Mouse (Mus musculus) liver, adult (tissue): Measurements from ENCODE around the gene Shc4.

Source experiments
- GATA4 ChIP-seq: IDR thresholded peaks from 2 replicates; pipeline ENCODE4 v1.6.1; 2014; ENCODE audit warnings: mild to moderate bottlenecking, low read length; ENCODE audit not compliant: insufficient replicate concordance

The Shc4 gene

GRCm38 (mm10) chr2:125704907-125705631 lies 18.9 kb downstream of the Shc4 start:
- TF ChIP-seq GATA4: no peak

GRCm38 (mm10) chr2:125702851-125703250 lies 21.1 kb downstream of the Shc4 start:
- TF ChIP-seq GATA4: no peak

GRCm38 (mm10) chr2:125701606-125702005 lies 22.3 kb downstream of the Shc4 start:
- no peak for TF ChIP-seq GATA4

GRCm38 (mm10) chr2:125696219-125696618 lies 27.7 kb downstream of the Shc4 start:
- TF ChIP-seq GATA4: no peak

GRCm38 (mm10) chr2:125694798-125695197 lies 29.1 kb downstream of the Shc4 start:
- no peak for TF ChIP-seq GATA4

- TF ChIP-seq GATA4: no peak
Observed at GRCm38 (mm10) chr2:125692010-125692409, 31.9 kb downstream of the Shc4 start.

- TF ChIP-seq GATA4: no peak
Observed at GRCm38 (mm10) chr2:125685441-125686150, 38.4 kb downstream of the Shc4 start.

GRCm38 (mm10) chr2:125684559-125685440 lies 39.1 kb downstream of the Shc4 start:
- no peak for TF ChIP-seq GATA4

GRCm38 (mm10) chr2:125683895-125684294 lies 40.1 kb downstream of the Shc4 start:
- TF ChIP-seq GATA4: no peak

- peak; percentile 32; the same call in 1 of the 2 replicates for TF ChIP-seq GATA4
Observed at GRCm38 (mm10) chr2:125681811-125682210, 42.1 kb downstream of the Shc4 start.

- no peak for TF ChIP-seq GATA4
Observed at GRCm38 (mm10) chr2:125672957-125673631, 50.9 kb downstream of the Shc4 start, which contains the start of gene Eid1. Eid1 (plus strand) TSS chr2:125673095.

GRCm38 (mm10) chr2:125672568-125672956 lies 51.4 kb downstream of the Shc4 start:
- TF ChIP-seq GATA4: no peak

GRCm38 (mm10) chr2:125670846-125671245 lies 53.1 kb downstream of the Shc4 start:
- no peak for TF ChIP-seq GATA4

GRCm38 (mm10) chr2:125667721-125668120 lies 56.2 kb downstream of the Shc4 start:
- TF ChIP-seq GATA4: no peak

GRCm38 (mm10) chr2:125667184-125667583 lies 56.8 kb downstream of the Shc4 start:
- TF ChIP-seq GATA4: no peak
